Mouse (Mus musculus) neural tube, embryonic 11.5 days (tissue): ENCODE results near the gene Ccp110. TPM values are rescaled to one million over a fixed set of nuclear protein-coding genes. Genes with fewer than 3 reads are reported as not detected.

Experiments used
- ATAC-seq: fragments of 200-750 bp; cut with Nextera tagmentation; 2 replicates; pipeline ENCODE4 v1.8.0; 2017; ENCODE audit warnings: moderate number of reproducible peaks, mild to moderate bottlenecking, moderate TSS enrichment, moderate library complexity; ENCODE audit not compliant: insufficient read depth, low FRiP score, low TSS enrichment
- DNase-seq: peaks from one replicate; pipeline ENCODE4 v3.0.0-alpha.2; 2015; ENCODE audit warnings: low spot score
- H3K27ac ChIP-seq: fragments of 300-500 bp; sonication (generic); 2 replicates; pipeline ENCODE4 v1.5.1; 2014; ENCODE audit warnings: low read depth, mild to moderate bottlenecking, low read length
- H3K27me3 ChIP-seq: fragments of 300-500 bp; sonication (generic); 2 replicates; pipeline ENCODE4 v1.6.1; 2014; ENCODE audit warnings: mild to moderate bottlenecking, low read length, mixed read lengths; ENCODE audit not compliant: control insufficient read depth, insufficient read depth
- H3K36me3 ChIP-seq: fragments of 300-500 bp; sonication (generic); 2 replicates; pipeline ENCODE4 v1.6.1; 2014; ENCODE audit warnings: mild to moderate bottlenecking, low read length, moderate library complexity, mixed read lengths; ENCODE audit not compliant: control insufficient read depth, insufficient read depth
- H3K4me1 ChIP-seq: fragments of 300-500 bp; sonication (generic); 2 replicates; pipeline ENCODE4 v1.6.1; 2014; ENCODE audit warnings: low read length, mixed read lengths; ENCODE audit not compliant: control insufficient read depth, insufficient read depth
- H3K4me2 ChIP-seq: fragments of 300-500 bp; sonication (generic); 2 replicates; pipeline ENCODE4 v1.6.1; 2014; ENCODE audit warnings: low read depth, mild to moderate bottlenecking, moderate library complexity
- H3K4me3 ChIP-seq: fragments of 300-500 bp; sonication (generic); 2 replicates; pipeline ENCODE4 v1.5.1; 2014; ENCODE audit warnings: low read depth, low read length
- H3K9ac ChIP-seq: fragments of 300-500 bp; sonication (generic); 2 replicates; pipeline ENCODE4 v1.6.1; 2014; ENCODE audit warnings: mild to moderate bottlenecking, low read length
- H3K9me3 ChIP-seq: fragments of 300-500 bp; sonication (generic); 2 replicates; pipeline ENCODE4 v1.6.1; 2016; ENCODE audit warnings: low read length; ENCODE audit not compliant: control insufficient read depth
- WGBS: fragments of 180-500 bp; shearing (Covaris S2); extraction: QIAGEN DNeasy Blood & Tissue Kit; methylation state at CpG from one replicate; pipeline ENCODE4 v1.1.7; 2014; 5-methylcytosine and 5-hydroxymethylcytosine counted together
- polyA plus RNA-seq: library from polyadenylated mRNA; unstranded; fragments of >200 nt; fragmentation: Nextera tagmentation; extraction: Ambion mirVana; gene quantifications from 2 replicates; pipeline ENCODE4 v1.2.1, GENCODE M21; 2014

The Ccp110 gene
- 20.7 and 22.1 TPM in 2 replicates for polyA plus RNA-seq

DNA sequence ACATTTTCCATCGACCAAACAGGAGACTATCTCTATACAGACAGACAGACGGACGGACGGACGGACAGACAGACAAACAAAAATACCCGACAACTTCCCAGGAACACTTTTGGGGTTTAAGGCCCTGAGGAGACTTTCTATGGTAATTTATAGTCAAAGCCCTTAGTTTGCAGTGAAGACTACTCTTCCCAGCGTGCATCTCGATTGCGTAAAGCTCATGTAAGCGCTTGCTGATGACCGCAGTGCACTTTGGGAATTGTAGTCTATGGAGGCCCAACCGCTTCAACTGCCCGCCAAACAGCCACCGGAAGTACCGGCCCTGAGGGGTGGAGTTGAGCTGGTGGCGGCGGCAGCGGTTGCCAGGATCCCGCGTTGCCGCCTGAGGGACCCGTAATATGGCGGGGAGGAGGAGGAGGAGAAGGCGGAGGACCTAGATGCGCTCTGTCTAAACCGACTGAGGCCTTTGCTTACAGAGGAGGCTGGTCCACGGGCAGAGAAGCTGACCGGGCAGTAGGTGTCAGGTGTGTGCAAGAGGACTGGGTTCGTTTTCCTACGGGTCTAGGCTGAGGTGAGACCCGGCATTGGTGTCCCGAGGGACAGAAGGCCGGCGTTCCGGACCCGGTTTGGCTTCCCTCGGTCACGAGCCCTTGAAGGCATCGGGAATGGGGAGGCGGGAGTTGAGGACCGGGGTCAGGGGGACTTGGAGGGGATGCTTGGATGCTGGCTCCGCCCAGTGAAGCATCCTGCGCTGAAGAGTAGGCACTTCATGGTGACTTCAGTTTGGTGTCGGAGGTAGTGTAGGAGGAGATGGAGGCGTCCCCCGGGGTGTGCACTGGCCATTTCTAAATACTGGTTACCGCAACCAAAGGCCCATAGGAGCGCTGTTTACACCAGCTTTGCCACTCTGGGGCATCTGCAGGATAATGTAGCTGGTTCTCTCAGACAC lies at the start of gene Ccp110:
TSS of gene Ccp110 (plus strand) at position 325 of the 946 bp plus-strand sequence.
- DNase-seq (peak; percentile 95), ATAC-seq (peak; percentile 96)
- H3K4me2 ChIP-seq: peak within 1 kb of the TSS; percentile 63
- WGBS: under 1% methylated on average over 48 of the region's 48 CpGs
- H3K27me3 ChIP-seq: no peaks in the 10 kb centered on the region
- H3K36me3 ChIP-seq: no peaks in the 10 kb centered on the region; the same call in 1 of the 2 replicates
- peaks cover 4% of the 10 kb centered on the region; the same call in 1 of the 2 replicates for H3K4me1 ChIP-seq
- H3K9me3 ChIP-seq: no peaks in the 10 kb centered on the region
- H3K9ac ChIP-seq: peak within 1 kb of the TSS; percentile 77
- H3K27ac ChIP-seq: 0 out of 2 replicates have a peak within 1 kb of the TSS, but pooled peaks have one; percentile 44
- H3K4me3 ChIP-seq: peak within 1 kb of the TSS; percentile 88

- ATAC-seq (no peak), DNase-seq (no peak)
- no peaks in the 10 kb centered on the region for H3K36me3 ChIP-seq
- H3K27me3 ChIP-seq: no peaks in the 10 kb centered on the region
- H3K4me3 ChIP-seq: no peak overlapping the region
- no peak overlapping the region for H3K27ac ChIP-seq
- 95% methylated on average over 2 of the region's 2 CpGs for WGBS
- no peak overlapping the region for H3K4me2 ChIP-seq
- H3K9ac ChIP-seq: no peak overlapping the region
- H3K9me3 ChIP-seq: no peaks in the 10 kb centered on the region
- no peaks in the 10 kb centered on the region for H3K4me1 ChIP-seq
These were observed 44.6 kb upstream of the Ccp110 start for GRCm38 (mm10) chr7:118667773-118668172.

GRCm38 (mm10) chr7:118670142-118670541 lies 42.2 kb upstream of the Ccp110 start:
- H3K9ac ChIP-seq: no peak overlapping the region
- H3K27me3 ChIP-seq: no peaks in the 10 kb centered on the region
- H3K36me3 ChIP-seq: no peaks in the 10 kb centered on the region
- WGBS: 66% methylated on average over 4 of the region's 4 CpGs
- no peaks in the 10 kb centered on the region for H3K4me1 ChIP-seq
- H3K27ac ChIP-seq: no peak overlapping the region
- no peak overlapping the region for H3K4me3 ChIP-seq
- ATAC-seq: no peak
- H3K4me2 ChIP-seq: no peak overlapping the region
- DNase-seq: no peak
- H3K9me3 ChIP-seq: no peaks in the 10 kb centered on the region

DNA sequence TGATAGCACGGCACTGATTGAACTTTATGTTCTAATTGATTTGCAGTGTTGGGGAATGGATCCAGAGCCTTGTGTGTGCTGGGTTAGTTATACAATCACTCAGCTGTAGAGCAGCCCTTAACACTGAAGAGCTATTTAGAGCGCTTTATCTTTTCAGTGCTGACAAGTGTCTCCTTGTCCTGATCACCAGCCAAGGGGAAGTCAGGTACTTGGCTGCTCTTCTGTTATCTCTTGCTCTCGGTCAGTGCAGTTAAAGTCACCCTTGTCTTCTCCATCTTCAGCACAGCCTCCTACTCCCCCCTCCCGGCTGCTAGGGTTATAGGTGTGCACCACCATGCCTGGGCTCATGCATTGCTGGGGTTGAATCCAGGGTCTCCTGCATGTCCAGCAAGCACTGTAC lies 35.5 kb upstream of the Ccp110 start:
- H3K4me2 ChIP-seq: no peak overlapping the region
- H3K27me3 ChIP-seq: no peaks in the 10 kb centered on the region
- H3K4me1 ChIP-seq: no peaks in the 10 kb centered on the region
- DNase-seq (no peak), ATAC-seq (no peak)
- WGBS: 93% methylated on average over 4 of the region's 4 CpGs
- no peaks in the 10 kb centered on the region for H3K36me3 ChIP-seq
- H3K27ac ChIP-seq: no peak overlapping the region
- H3K9me3 ChIP-seq: no peaks in the 10 kb centered on the region
- H3K4me3 ChIP-seq: no peak overlapping the region
- H3K9ac ChIP-seq: no peak overlapping the region

- Histone ChIP-seq H3K4me2 (no peak overlapping the region), H3K9ac (no peak overlapping the region), H3K9me3 (no peaks in the 10 kb centered on the region), H3K4me3 (no peak overlapping the region), H3K27me3 (no peaks in the 10 kb centered on the region), H3K27ac (no peak overlapping the region), H3K36me3 (peaks cover 12% of the 10 kb centered on the region), H3K4me1 (no peaks in the 10 kb centered on the region)
- DNase-seq (peak; percentile 84), ATAC-seq (0 out of 2 replicates have a peak, but pooled peaks have one; percentile 23)
- WGBS: 38% methylated on average over 5 of the region's 5 CpGs
These were observed 24.2 kb upstream of the Ccp110 start for GRCm38 (mm10) chr7:118688199-118688598.

- H3K36me3 ChIP-seq: peaks cover 12% of the 10 kb centered on the region
- DNase-seq (no peak), ATAC-seq (no peak)
- H3K9ac ChIP-seq: no peak overlapping the region
- no peak overlapping the region for H3K27ac ChIP-seq
- H3K4me2 ChIP-seq: no peak overlapping the region
- H3K27me3 ChIP-seq: no peaks in the 10 kb centered on the region
- H3K4me1 ChIP-seq: no peaks in the 10 kb centered on the region
- H3K9me3 ChIP-seq: no peaks in the 10 kb centered on the region
- WGBS: 90% methylated on average over 7 of the region's 7 CpGs
- H3K4me3 ChIP-seq: no peak overlapping the region
These were observed 23.3 kb upstream of the Ccp110 start for GRCm38 (mm10) chr7:118689088-118689487.

DNA sequence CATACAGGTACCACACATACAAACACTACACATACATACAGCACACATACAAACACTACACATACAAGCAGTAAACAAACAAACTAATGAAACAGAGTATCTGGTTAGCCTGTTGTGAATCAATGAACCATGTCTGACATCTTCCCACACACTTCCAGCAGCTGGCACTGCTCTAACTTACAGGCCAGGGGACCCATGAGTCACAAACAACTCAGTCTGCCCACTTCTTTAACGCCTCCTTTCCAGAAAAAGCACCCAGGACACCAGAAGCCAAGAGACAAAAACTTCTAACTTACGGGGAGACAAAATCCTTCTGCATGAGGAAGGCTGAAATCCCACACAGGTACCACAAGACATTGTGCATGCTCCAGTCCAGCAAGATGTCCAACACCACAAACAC lies 21.1 kb upstream of the Ccp110 start:
- DNase-seq (no peak), ATAC-seq (no peak)
- Histone ChIP-seq H3K9me3 (no peaks in the 10 kb centered on the region), H3K36me3 (peaks cover 12% of the 10 kb centered on the region), H3K4me3 (no peak overlapping the region), H3K27ac (no peak overlapping the region), H3K4me2 (no peak overlapping the region), H3K27me3 (no peaks in the 10 kb centered on the region), H3K4me1 (no peaks in the 10 kb centered on the region), H3K9ac (no peak overlapping the region)
- 96% methylated on average over 2 of the region's 2 CpGs for WGBS

DNA sequence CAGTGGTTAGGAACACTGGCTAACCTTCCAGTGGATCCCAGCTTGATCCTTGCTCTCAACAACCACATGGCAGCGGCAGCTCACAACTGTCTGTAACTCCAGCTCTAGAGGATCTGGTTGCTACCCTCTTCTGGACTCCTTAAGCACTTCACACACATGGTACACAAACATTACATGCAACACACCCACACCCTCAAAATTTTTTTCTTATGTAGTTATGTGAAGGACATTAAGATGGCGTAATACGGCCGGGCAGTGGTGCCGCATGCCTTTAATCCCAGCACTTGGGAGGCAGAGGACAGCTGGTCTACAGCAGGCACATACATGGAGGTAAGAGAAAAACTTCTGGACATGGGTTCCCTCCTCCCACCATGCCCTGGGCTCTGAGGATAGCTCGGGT lies 16.2 kb upstream of the Ccp110 start:
- Histone ChIP-seq H3K4me1 (no peaks in the 10 kb centered on the region), H3K36me3 (peaks cover 6% of the 10 kb centered on the region), H3K27me3 (no peaks in the 10 kb centered on the region), H3K9ac (no peak overlapping the region), H3K9me3 (no peaks in the 10 kb centered on the region), H3K27ac (no peak overlapping the region), H3K4me3 (no peak overlapping the region), H3K4me2 (no peak overlapping the region)
- ATAC-seq (no peak), DNase-seq (no peak)
- 95% methylated on average over 6 of the region's 6 CpGs for WGBS

GRCm38 (mm10) chr7:118697168-118697567 lies 15.2 kb upstream of the Ccp110 start:
- Histone ChIP-seq H3K9ac (no peak overlapping the region), H3K4me1 (no peaks in the 10 kb centered on the region), H3K4me3 (no peak overlapping the region), H3K36me3 (no peaks in the 10 kb centered on the region; the same call in 1 of the 2 replicates), H3K9me3 (no peaks in the 10 kb centered on the region), H3K4me2 (no peak overlapping the region), H3K27ac (no peak overlapping the region), H3K27me3 (no peaks in the 10 kb centered on the region)
- 86% methylated on average over 4 of the region's 4 CpGs for WGBS
- ATAC-seq (no peak), DNase-seq (no peak)
